Mouse (Mus musculus) MEL (cell line): ENCODE measurements around the gene Crhr2.

Experiments
- BHLHE40 ChIP-seq: IDR thresholded peaks from 2 replicates; pipeline ENCODE4 v1.6.1; 2012; ENCODE audit warnings: low read depth, mild to moderate bottlenecking, inconsistent platforms, low read length, improper control_type of control experiment, borderline replicate concordance
- HCFC1 ChIP-seq: IDR thresholded peaks from 2 replicates; pipeline ENCODE4 v1.6.1; 2012; ENCODE audit warnings: low read depth, mild to moderate bottlenecking, inconsistent platforms, low read length, improper control_type of control experiment, moderate library complexity
- TAL1 ChIP-seq: IDR thresholded peaks from 2 replicates; pipeline ENCODE4 v1.6.1; 2012; ENCODE audit warnings: mild to moderate bottlenecking, inconsistent platforms, low read length, moderate library complexity, mixed read lengths

DNA sequence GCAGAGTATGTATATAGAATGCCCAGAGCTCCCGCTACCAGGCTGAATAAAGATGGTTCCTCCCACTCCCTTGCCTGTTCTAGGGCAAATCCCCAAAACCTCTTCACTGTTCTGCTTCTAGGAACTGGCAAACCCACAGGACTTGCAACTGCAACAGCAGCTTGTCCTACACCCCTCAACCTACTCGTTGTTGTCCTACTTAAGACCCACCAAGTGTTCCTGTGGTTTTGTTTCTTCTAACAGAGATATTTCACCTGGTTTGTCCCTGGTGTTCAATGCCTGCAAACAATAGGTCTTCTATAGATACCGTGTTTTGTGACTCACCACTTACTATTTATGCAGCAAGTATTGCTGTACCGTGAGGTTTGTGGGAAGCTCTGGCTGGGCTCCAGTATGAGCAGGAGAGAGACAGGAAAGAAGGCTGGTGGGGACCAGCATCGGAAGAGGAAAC lies 28.5 kb upstream of the Crhr2 start:
- no peak for TF ChIP-seq TAL1
- no peak for TF ChIP-seq HCFC1
- no peak for TF ChIP-seq BHLHE40
